Mouse (Mus musculus): ENCODE measurements at regions not wholly inside any gene's neighbourhood (a gene's known extent, or its start where the extent isn't known, plus 50 kb on each side); places are given as distances from the start of the nearest gene placed in this dataset.
A peak's percentile ranks its signal among the peaks of the same experiment; 100 is the strongest.
"Not testable (repeated sequence)": the region's sequence is repeated elsewhere in the genome, so short reads cannot be mapped to it uniquely, and the experiment has no call there.

- not testable (repeated sequence) for DNase-seq (ENCODE audit: low read depth, low spot score)
These were observed 397.4 kb downstream of the Grxcr1 start for GRCm38 (mm10) chr5:68428822-68429548.

- peak; percentile 95 for DNase-seq (ENCODE audit: low read depth, low spot score)
These were observed 438.5 kb downstream of the Grxcr1 start for GRCm38 (mm10) chr5:68470162-68470561.

- DNase-seq (ENCODE audit: low read depth, low spot score) = peak; percentile 6
These were observed 439.7 kb downstream of the Grxcr1 start for GRCm38 (mm10) chr5:68471300-68471699.

All from brain, adult 2 months (tissue).